Mouse (Mus musculus): Measurements from ENCODE around the gene Cnst. TPM values are rescaled to one million over a fixed set of nuclear protein-coding genes. Genes with fewer than 3 reads are reported as not detected.

Gene Cnst
- total RNA-seq, 2 experiments from 2014 or later, result 33.5 to 36.4 TPM

- no peak for DNase-seq (ENCODE audit: low spot score in 2 of 2)
These were observed 7.2 kb downstream of the Cnst start for GRCm38 (mm10) chr1:179553197-179553948.

- no peak for DNase-seq (ENCODE audit: low spot score in 2 of 2)
These were observed 7.8 kb downstream of the Cnst start for GRCm38 (mm10) chr1:179553949-179554347.

- no peak for DNase-seq (ENCODE audit: low spot score in 2 of 2)
These were observed 10.8 kb downstream of the Cnst start for GRCm38 (mm10) chr1:179556921-179557320.

DNA sequence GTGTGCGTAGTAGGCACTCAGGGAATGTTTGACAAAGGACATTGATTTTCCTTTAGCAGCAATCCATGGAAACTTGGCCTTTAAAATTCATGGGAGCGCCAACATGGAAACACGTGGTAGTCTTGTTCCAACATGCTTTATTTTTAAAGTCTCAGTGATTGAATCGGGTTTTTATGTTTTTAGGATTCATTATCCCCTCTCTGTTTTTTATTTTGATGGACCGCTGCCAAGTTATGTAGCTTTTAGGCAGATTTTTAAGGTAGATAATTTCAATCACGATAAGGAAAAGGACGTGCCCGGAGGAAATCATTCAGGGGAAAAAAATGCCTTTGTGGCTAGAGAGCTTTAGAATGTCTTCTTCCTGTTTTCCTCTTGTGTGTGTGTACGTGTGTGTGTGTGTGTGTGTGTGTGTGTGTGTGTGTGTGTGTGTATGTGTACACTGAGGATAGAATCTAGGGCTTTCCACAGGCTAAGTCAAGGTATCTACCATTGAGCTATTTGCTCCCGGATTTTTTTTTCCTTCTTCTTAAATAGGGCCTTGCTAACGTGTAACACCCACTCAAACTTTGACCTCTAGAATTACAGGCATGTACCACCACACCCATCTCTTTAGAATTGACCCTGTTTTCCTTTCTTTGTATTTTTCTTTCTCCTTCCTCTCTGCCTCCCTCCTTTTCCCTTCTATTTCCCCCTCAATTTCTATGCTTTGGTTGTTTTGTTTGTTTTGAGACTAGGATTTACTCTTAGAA, 13.4 kb downstream of the Cnst start:
- no peak for DNase-seq (ENCODE audit: low spot score in 2 of 2)

- no peak for DNase-seq (ENCODE audit: low spot score in 2 of 2)
These were observed 14.8 kb downstream of the Cnst start for GRCm38 (mm10) chr1:179560845-179561430.

GRCm38 (mm10) chr1:179563211-179563610, 17.0 kb downstream of the Cnst start:
- DNase-seq (ENCODE audit: low spot score in 2 of 2), result no peak

DNA sequence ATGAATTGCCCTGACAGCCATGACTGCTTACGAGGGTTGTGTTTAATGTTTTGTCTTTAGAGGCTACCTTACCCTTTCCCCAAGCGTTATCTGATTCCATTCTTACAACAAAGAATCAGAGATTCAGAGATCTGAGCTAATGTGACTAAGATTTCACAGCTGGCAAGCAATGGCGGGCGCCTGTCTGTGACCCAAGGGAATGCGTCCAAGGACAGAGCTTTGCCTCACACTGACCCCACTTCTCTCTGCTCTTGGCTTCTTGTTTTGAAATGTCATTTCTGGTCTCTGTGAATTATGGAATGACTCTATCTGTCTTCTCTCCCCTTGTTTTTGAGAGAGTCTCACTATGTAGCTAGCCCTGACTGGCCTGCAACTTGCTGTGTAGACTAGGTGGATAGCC, 17.8 kb downstream of the Cnst start:
- no peak for DNase-seq (ENCODE audit: low spot score in 2 of 2)

- DNase-seq (ENCODE audit: low spot score in 2 of 2), result no peak
These were observed 21.4 kb downstream of the Cnst start for GRCm38 (mm10) chr1:179567558-179567957.

DNA sequence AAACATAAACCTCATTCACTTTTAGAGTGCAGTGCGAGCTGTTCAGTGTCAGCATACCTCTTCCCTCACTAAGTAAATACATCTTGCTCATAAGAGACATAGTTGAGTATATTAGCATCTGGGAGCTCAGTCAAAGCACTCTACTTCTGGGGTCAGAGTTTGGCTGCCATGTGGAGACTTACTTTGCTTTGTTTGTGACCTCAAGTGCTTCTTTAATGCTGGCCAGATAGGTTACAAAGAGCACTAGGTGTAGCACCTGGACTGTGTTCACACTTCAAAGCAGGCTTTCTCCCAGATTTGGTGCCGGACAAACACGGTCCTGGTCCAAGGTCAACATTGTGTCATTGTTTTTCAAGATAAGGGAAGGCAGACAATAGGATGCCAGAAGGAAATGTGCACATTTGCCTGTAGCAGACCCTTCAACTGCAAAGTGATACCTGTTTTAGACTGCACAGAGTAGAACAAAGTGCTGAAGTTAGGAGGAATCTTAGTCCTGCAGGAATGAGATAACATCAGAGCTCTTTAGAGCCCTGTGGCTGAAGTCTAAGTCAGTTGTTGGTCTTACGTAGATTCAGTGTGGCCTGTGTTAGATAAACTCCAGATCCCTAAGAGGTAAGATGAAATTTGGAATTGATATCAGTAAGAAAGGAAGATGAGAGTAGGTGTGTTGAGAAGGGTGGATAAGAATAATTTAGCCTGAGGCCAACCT, 22.7 kb downstream of the Cnst start:
- DNase-seq (ENCODE audit: low spot score in 2 of 2), result no peak

GRCm38 (mm10) chr1:179570482-179570881, 24.3 kb downstream of the Cnst start:
- no peak for DNase-seq (ENCODE audit: low spot score in 2 of 2)

GRCm38 (mm10) chr1:179571686-179572085, 25.5 kb downstream of the Cnst start:
- no peak for DNase-seq (ENCODE audit: low spot score in 2 of 2)

DNA sequence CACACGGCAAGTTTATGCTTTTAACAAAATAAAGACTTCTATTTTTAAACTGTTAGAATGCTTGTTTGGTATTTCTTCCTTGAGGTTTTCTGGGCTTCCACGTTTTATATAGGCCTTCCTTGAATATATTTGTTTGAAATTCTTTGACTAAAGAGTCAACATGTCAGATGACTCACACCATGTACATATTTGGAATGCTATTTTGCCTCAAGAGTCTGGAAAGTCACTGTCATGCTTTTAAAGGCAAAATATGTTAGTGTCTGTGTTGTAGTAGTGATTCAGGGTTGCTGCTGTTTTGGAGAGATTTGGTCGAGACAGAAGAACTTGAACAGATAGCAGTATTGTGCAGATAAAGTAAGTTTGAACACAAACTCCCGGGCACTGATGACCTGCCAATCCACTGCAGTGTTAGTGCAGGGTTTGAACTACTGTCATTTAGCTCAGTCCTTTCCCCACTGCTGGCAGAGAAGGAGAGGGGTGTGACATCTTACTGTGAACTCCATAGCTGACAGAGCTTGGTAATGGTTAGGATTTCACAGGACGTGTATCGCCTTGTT, 27.6 kb downstream of the Cnst start:
- no peak for DNase-seq (ENCODE audit: low spot score in 2 of 2)

- no peak for DNase-seq (ENCODE audit: low spot score in 2 of 2)
These were observed 32.5 kb downstream of the Cnst start for GRCm38 (mm10) chr1:179578625-179579024.

DNA sequence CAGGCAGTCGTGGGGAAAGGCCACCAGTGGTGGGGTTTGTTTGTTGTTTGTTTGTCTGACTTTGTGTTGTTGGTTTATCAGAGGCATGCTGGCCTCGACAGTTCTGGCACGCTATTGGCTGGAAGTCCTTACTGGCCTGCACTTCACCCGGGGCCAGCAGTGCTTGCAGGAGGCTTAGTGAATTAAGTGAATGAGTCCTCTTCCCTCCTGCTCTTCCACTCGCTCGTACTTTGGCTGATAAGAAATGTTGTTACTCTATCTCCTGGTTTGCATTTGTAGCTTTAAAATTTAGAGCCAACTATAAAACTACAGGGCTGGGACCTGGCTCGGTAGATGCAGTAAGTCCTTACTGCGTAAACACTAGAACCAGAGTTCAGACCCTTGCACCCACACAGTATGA, 34.0 kb downstream of the Cnst start:
- no peak for DNase-seq (ENCODE audit: low spot score in 2 of 2)

- no peak for DNase-seq (ENCODE audit: low spot score in 2 of 2)
These were observed 35.3 kb downstream of the Cnst start for GRCm38 (mm10) chr1:179581422-179581821.

DNA sequence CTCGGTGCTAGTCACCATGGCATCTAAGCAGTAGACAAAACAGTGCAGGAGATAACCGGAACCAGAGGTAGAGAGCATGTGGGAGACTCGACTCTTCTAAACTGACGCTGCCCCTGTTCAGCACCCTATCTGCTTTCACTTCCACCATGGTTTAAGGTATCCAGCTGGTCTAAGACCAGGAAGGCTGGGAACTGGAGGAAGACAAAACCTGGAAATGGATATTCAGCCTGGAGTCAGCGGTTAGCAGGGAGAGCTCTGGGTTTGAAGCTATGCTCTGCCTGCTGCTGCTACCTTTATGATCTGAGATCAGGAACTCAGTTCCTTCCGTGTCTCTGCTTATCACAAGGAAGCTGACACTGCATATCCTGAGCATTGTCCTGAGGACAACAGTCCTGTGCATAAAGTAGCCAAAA, 35.9 kb downstream of the Cnst start:
- DNase-seq (ENCODE audit: low spot score in 2 of 2), result no peak

DNA sequence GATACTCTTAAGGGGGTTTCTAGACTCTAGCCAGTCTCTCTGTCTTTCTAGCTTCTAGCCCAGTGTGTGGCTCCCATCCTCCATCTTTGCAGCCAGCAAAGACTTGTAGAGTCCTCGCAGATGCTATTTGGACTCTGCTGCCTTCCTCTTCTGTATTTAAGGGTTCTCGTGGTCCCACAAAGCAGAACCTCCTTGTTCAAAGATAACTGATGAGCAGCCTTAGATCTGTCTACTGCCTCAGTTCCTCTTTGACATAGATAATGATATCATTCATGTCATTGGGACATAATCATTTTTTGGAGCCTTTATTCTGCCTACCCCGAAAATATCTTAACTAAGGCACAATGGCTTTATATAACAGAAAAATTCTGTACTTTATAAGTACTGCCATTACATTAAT, 36.9 kb downstream of the Cnst start:
- DNase-seq (ENCODE audit: low spot score in 2 of 2), result no peak

- DNase-seq (ENCODE audit: low spot score in 2 of 2), result no peak
These were observed 38.0 kb downstream of the Cnst start for GRCm38 (mm10) chr1:179584220-179584619.

- DNase-seq (ENCODE audit: low spot score in 2 of 2), result no peak
These were observed 39.5 kb downstream of the Cnst start for GRCm38 (mm10) chr1:179585646-179586045.

- no peak for DNase-seq (ENCODE audit: low spot score in 2 of 2)
These were observed 40.4 kb downstream of the Cnst start for GRCm38 (mm10) chr1:179586430-179587095.

DNA sequence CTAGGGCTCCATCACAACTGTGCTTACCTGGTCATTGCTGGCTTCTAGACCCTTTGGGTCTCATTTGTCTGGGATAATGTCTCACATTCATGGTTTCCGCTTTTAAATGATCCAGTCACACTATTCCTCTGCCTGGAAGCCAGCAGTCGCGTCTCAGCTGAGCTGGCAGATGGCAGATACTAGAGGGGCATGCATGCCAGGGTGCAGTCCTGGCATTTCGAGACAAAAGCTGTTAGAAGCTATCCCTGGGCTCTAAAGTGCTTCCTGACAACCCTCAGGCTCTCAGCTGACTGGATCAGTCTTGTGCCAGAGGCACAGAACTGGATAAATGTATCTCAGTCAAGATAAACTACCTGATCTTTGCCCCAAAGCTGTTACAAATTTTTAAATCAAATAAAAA, 42.1 kb downstream of the Cnst start:
- DNase-seq (ENCODE audit: low spot score in 2 of 2), result no peak

Data from gastrocnemius, postnatal 4 days (tissue).